Mouse (Mus musculus) C2C12 (cell line): ENCODE results near the gene Smox.

Experiments
- CEBPB ChIP-seq: IDR thresholded peaks from one replicate; pipeline ENCODE4 v1.6.1; 2011; ENCODE audit warnings: low read depth, mild to moderate bottlenecking, control low read depth, moderate library complexity
- CTCF ChIP-seq: IDR thresholded peaks from one replicate; pipeline ENCODE4 v1.5.1; 2011; ENCODE audit not compliant: control insufficient read depth, insufficient read depth, insufficient read length
- MAX ChIP-seq: IDR thresholded peaks from one replicate; pipeline ENCODE4 v1.6.1; 2011; ENCODE audit warnings: mild to moderate bottlenecking, control low read depth
- MYOD1 ChIP-seq: IDR thresholded peaks from one replicate; pipeline ENCODE4 v1.6.1; 2011; ENCODE audit warnings: low read depth; ENCODE audit not compliant: control insufficient read depth, insufficient read length
- MYOG ChIP-seq: IDR thresholded peaks from one replicate; pipeline ENCODE4 v1.6.1; 2011; ENCODE audit not compliant: control insufficient read depth, insufficient read length; ENCODE audit errors: extremely low read depth
- USF1 ChIP-seq: IDR thresholded peaks from one replicate; pipeline ENCODE4 v1.6.1; 2011; ENCODE audit warnings: low read depth, mild to moderate bottlenecking, control low read depth, moderate library complexity

DNA sequence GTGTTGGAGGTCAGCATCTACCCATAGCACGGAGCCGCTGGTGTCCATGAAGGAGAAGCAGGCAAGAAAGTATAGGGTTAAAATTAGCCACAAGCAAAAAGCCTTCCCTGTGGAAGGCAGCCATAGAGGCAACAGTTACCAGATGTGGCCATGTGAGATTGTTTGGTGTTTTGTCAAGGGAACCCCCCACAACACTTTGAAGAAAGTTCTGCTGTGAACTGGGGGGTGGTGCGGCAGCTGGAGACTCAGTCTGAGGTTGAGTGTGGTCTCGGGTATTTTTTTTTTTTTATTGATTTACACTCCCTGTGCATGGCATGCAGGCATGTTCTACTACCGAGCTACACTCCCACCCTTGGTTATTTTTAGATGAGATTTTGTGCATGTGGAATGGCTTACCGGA lies 8.8 kb upstream of the Smox start:
- TF ChIP-seq CTCF (no peak), MYOG (no peak), USF1 (no peak), MYOD1 (no peak), MAX (no peak), CEBPB (no peak)
